Mouse (Mus musculus) kidney, embryonic 14.5 days (tissue): ENCODE data around the gene Eif5. TPM values are rescaled to one million over a fixed set of nuclear protein-coding genes. Genes with fewer than 3 reads are reported as not detected.

Experiments
- ATAC-seq: fragments of 200-750 bp; cut with Nextera tagmentation; 2 replicates; pipeline ENCODE4 v1.8.0; 2017; ENCODE audit warnings: moderate number of reproducible peaks, mild to moderate bottlenecking, moderate TSS enrichment, moderate library complexity; ENCODE audit not compliant: low FRiP score, low TSS enrichment
- H3K27ac ChIP-seq: fragments of 300-500 bp; sonication (generic); 2 replicates; pipeline ENCODE4 v1.5.1; 2014; ENCODE audit warnings: low read depth, mild to moderate bottlenecking, low read length, moderate library complexity, mixed read lengths
- H3K27me3 ChIP-seq: fragments of 300-500 bp; sonication (generic); 2 replicates; pipeline ENCODE4 v1.6.1; 2014; ENCODE audit warnings: mild to moderate bottlenecking, low read length; ENCODE audit not compliant: control insufficient read depth, insufficient read depth
- H3K36me3 ChIP-seq: fragments of 300-500 bp; sonication (generic); 2 replicates; pipeline ENCODE4 v1.6.1; 2014; ENCODE audit warnings: low read length, mixed read lengths; ENCODE audit not compliant: control insufficient read depth, insufficient read depth
- H3K4me1 ChIP-seq: fragments of 300-500 bp; sonication (generic); 2 replicates; pipeline ENCODE4 v1.6.1; 2014; ENCODE audit warnings: low read length, mixed read lengths; ENCODE audit not compliant: control insufficient read depth, insufficient read depth
- H3K4me2 ChIP-seq: fragments of 300-500 bp; sonication (generic); replicated peaks from 2 replicates; pipeline ENCODE4 v1.6.1; 2014; ENCODE audit warnings: low read depth, mild to moderate bottlenecking, low read length
- H3K4me3 ChIP-seq: fragments of 300-500 bp; sonication (generic); 2 replicates; pipeline ENCODE4 v1.5.1; 2014; ENCODE audit warnings: mild to moderate bottlenecking, low read length
- H3K9ac ChIP-seq: fragments of 300-500 bp; sonication (generic); 2 replicates; pipeline ENCODE4 v1.6.1; 2014; ENCODE audit warnings: low read depth, mild to moderate bottlenecking, low read length, moderate library complexity
- H3K9me3 ChIP-seq: fragments of 300-500 bp; sonication (generic); 2 replicates; pipeline ENCODE4 v1.6.1; 2016; ENCODE audit warnings: low read length; ENCODE audit not compliant: control insufficient read depth
- WGBS: fragments of 180-500 bp; shearing (Covaris S2); extraction: QIAGEN DNeasy Blood & Tissue Kit; methylation state at CpG from one replicate; pipeline ENCODE4 v1.1.7; 2014; 5-methylcytosine and 5-hydroxymethylcytosine counted together
- polyA plus RNA-seq: library from polyadenylated mRNA; unstranded; fragments of >200 nt; fragmentation: Nextera tagmentation; extraction: Ambion mirVana; gene quantifications from 2 replicates; pipeline ENCODE4 v1.2.1, GENCODE M21; 2014

Eif5 gene
- polyA plus RNA-seq, 1 experiment from 2014 or later, result 611 TPM

GRCm38 (mm10) chr12:111517901-111518300 lies 19.9 kb upstream of the Eif5 start:
- H3K9ac ChIP-seq, result no peak overlapping the region
- no peaks in the 10 kb centered on the region for H3K27me3 ChIP-seq
- ATAC-seq, result no peak
- no peak overlapping the region for H3K4me3 ChIP-seq
- 67% methylated on average over 4 of the region's 4 CpGs for WGBS
- H3K4me2 ChIP-seq, result no peak overlapping the region
- H3K36me3 ChIP-seq, result no peaks in the 10 kb centered on the region
- H3K27ac ChIP-seq, result no peak overlapping the region
- no peaks in the 10 kb centered on the region for H3K4me1 ChIP-seq
- H3K9me3 ChIP-seq, result peaks cover under 1% of the 10 kb centered on the region; the same call in 1 of the 2 replicates

DNA sequence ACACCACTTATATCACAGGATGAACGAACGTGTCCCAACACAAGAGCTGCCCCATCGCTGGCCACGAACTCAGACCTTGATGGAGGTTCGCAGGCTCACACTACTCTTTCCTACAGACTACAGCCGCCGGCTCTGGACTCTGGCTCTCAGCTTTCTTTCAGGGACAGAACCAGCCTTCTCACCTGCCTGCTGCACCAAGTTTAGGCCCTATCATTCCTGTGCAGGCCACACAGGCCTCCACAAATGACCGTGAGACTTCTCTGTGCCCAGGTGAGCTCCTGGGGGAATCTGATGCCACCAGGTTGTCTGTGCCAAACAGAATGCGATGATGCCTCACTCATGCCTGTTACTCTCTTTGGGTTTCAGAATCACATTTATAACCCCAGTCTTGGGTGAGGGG lies 19.4 kb upstream of the Eif5 start:
- Histone ChIP-seq H3K27ac (no peak overlapping the region), H3K27me3 (no peaks in the 10 kb centered on the region), H3K9me3 (peaks cover 3% of the 10 kb centered on the region; the same call in 1 of the 2 replicates), H3K4me1 (no peaks in the 10 kb centered on the region), H3K36me3 (no peaks in the 10 kb centered on the region), H3K4me3 (no peak overlapping the region), H3K9ac (no peak overlapping the region), H3K4me2 (no peak overlapping the region)
- ATAC-seq, result no peak
- 95% methylated on average over 9 of the region's 9 CpGs for WGBS

GRCm38 (mm10) chr12:111519821-111520220 lies 18.0 kb upstream of the Eif5 start:
- Histone ChIP-seq H3K27me3 (no peaks in the 10 kb centered on the region), H3K36me3 (no peaks in the 10 kb centered on the region), H3K27ac (no peak overlapping the region), H3K9ac (no peak overlapping the region), H3K4me3 (no peak overlapping the region), H3K9me3 (peaks cover 3% of the 10 kb centered on the region; the same call in 1 of the 2 replicates), H3K4me2 (no peak overlapping the region), H3K4me1 (no peaks in the 10 kb centered on the region)
- no peak for ATAC-seq
- WGBS, result 76% methylated on average over 5 of the region's 5 CpGs

GRCm38 (mm10) chr12:111520994-111521393 lies 16.8 kb upstream of the Eif5 start:
- no peak overlapping the region for H3K9ac ChIP-seq
- no peak overlapping the region for H3K27ac ChIP-seq
- no peaks in the 10 kb centered on the region for H3K4me1 ChIP-seq
- H3K4me2 ChIP-seq, result no peak overlapping the region
- H3K9me3 ChIP-seq, result peaks cover 3% of the 10 kb centered on the region; the same call in 1 of the 2 replicates
- WGBS, result 86% methylated on average over 2 of the region's 2 CpGs
- ATAC-seq, result no peak
- H3K4me3 ChIP-seq, result no peak overlapping the region
- no peaks in the 10 kb centered on the region for H3K36me3 ChIP-seq
- no peaks in the 10 kb centered on the region for H3K27me3 ChIP-seq

- H3K36me3 ChIP-seq, result no peaks in the 10 kb centered on the region
- no peak overlapping the region for H3K9ac ChIP-seq
- no peak overlapping the region for H3K4me2 ChIP-seq
- H3K9me3 ChIP-seq, result peaks cover 3% of the 10 kb centered on the region; the same call in 1 of the 2 replicates
- no peaks in the 10 kb centered on the region for H3K27me3 ChIP-seq
- WGBS, result 87% methylated on average over 1 of the region's 1 CpGs
- ATAC-seq, result no peak
- H3K4me1 ChIP-seq, result no peaks in the 10 kb centered on the region
- no peak overlapping the region for H3K27ac ChIP-seq
- no peak overlapping the region for H3K4me3 ChIP-seq
Observed at GRCm38 (mm10) chr12:111524469-111524868, 13.3 kb upstream of the Eif5 start.

DNA sequence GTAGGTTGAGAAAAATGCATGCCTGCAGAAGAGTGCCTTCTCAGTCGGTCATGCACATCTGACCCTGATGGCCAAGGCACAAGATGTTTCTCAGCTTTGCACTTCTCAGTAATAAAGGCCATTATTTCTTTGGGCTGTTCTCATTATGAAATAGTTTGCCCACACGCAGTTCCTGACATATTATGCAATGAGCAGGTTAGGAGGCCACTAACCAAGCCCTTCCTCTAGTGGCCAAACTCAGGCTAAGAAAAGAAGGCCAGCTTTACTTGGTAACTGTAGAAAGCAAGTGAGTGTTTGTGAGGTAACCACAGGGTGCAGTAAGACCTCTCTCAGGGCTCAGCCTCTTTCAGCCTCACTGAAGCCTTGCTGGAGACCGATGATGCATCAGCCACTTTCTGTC lies 12.9 kb upstream of the Eif5 start:
- H3K27me3 ChIP-seq, result no peaks in the 10 kb centered on the region
- H3K4me1 ChIP-seq, result no peaks in the 10 kb centered on the region
- no peaks in the 10 kb centered on the region for H3K36me3 ChIP-seq
- H3K4me2 ChIP-seq, result no peak overlapping the region
- H3K4me3 ChIP-seq, result no peak overlapping the region
- peaks cover 3% of the 10 kb centered on the region; the same call in 1 of the 2 replicates for H3K9me3 ChIP-seq
- no peak overlapping the region for H3K9ac ChIP-seq
- no peak overlapping the region for H3K27ac ChIP-seq
- WGBS, result 82% methylated on average over 3 of the region's 3 CpGs
- no peak for ATAC-seq

DNA sequence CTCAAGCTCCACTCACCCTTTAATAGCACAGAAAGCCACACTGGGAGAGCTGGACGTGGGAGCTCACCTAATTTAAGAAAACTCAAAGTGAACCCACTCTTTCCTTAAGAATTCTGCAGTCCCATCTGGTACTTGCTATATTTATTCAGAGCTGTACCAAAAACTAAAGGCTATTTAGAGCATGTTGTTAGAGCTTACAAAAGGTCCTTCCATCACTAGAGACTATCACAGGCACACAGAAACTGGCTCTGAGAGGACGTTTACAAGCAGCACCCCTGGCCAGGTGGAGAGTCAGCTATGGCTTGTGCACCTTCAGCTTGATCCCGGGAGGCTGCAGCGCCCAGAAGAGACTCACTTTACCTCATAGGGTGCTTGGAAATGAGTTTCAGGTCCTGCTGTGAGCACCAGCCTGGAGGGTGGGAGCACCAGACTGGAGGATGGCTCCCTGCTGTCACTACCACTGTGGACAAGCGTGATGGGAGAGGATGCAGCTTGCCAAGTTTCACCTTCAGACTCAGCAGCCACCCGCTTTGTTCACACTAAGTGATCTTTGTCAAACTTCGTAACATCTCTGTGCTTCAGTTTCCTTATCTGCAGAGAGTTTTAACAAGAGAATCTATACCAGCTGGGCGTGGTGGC lies 10.1 kb upstream of the Eif5 start:
- Histone ChIP-seq H3K27me3 (no peaks in the 10 kb centered on the region), H3K4me2 (no peak overlapping the region), H3K9me3 (peaks cover 3% of the 10 kb centered on the region; the same call in 1 of the 2 replicates), H3K4me3 (no peak overlapping the region), H3K27ac (no peak overlapping the region), H3K4me1 (no peaks in the 10 kb centered on the region), H3K36me3 (no peaks in the 10 kb centered on the region), H3K9ac (no peak overlapping the region)
- no peak for ATAC-seq
- WGBS, result 66% methylated on average over 8 of the region's 8 CpGs

- Histone ChIP-seq H3K9me3 (no peaks in the 10 kb centered on the region), H3K4me1 (0 out of 2 replicates have a peak, but pooled peaks cover 4% of the 10 kb centered on the region), H3K27ac (no peak overlapping the region), H3K4me3 (no peak overlapping the region), H3K36me3 (no peaks in the 10 kb centered on the region), H3K27me3 (no peaks in the 10 kb centered on the region), H3K4me2 (no peak overlapping the region), H3K9ac (no peak overlapping the region)
- ATAC-seq, result no peak
- WGBS, result 23% methylated on average over 8 of the region's 8 CpGs
Observed at GRCm38 (mm10) chr12:111529192-111529591, 8.6 kb upstream of the Eif5 start.

DNA sequence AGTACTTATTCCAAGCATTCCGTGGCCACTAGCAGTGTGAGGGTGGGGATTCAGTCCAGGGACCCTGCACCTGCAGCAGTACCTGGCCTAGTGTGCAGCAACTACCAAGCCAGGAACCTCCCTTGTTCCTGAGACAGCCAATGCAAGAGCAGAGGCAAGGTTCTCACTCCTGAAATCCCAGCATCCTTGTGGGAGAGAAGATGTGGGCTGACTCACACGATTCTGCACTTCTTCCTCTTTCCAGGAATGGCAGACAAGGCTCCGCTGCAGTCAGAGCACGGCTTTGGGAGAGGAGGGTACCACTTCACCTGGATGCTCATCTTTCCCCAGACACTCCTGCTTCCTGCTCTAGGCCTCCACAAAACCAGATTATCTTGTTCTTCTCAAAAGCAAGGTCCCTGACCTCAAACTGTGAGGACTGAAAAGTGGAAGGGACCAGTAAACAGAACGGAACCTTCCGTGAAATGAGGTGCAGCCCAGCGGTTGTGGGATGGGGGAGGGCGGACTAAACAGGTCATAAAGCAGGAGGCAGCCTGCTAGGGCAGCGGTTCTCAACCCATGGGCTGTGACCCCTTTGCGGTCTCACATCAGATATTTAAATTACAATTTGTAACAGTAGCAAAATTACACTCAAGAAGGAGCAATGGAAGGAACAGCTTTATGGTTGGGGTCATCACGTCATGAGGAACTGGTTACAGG lies 4.6 kb upstream of the Eif5 start:
- peaks cover 23% of the 10 kb centered on the region for H3K4me1 ChIP-seq
- no peaks in the 10 kb centered on the region for H3K36me3 ChIP-seq
- H3K4me2 ChIP-seq, result no peak overlapping the region
- H3K9me3 ChIP-seq, result no peaks in the 10 kb centered on the region
- no peak for ATAC-seq
- no peaks in the 10 kb centered on the region for H3K27me3 ChIP-seq
- H3K4me3 ChIP-seq, result no peak overlapping the region
- WGBS, result 32% methylated on average over 11 of the region's 11 CpGs
- no peak overlapping the region for H3K9ac ChIP-seq
- no peak overlapping the region for H3K27ac ChIP-seq
